Mouse (Mus musculus) embryonic facial prominence, embryonic 11.5 days (tissue): ENCODE data around the gene Mtmr4. TPM values are rescaled to one million over a fixed set of nuclear protein-coding genes. Genes with fewer than 3 reads are reported as not detected.
A peak's percentile ranks its signal among the peaks of the same experiment; 100 is the strongest.

Experiments
- ATAC-seq: fragments of 200-750 bp; cut with Nextera tagmentation; replicated peaks from 2 replicates; pipeline ENCODE4 v1.8.0; 2017; ENCODE audit warnings: low read depth; ENCODE audit not compliant: insufficient number of reproducible peaks, low FRiP score, low TSS enrichment
- DNase-seq: peaks from one replicate; pipeline ENCODE4 v3.0.0-alpha.2; 2015; ENCODE audit warnings: low spot score
- H3K27ac ChIP-seq: fragments of 300-500 bp; sonication (generic); replicated peaks from 2 replicates; pipeline ENCODE4 v1.5.1; 2014; ENCODE audit warnings: mild to moderate bottlenecking, low read depth, low read length, control low read depth
- H3K27me3 ChIP-seq: fragments of 300-500 bp; sonication (generic); 2 replicates; pipeline ENCODE4 v1.6.1; 2014; ENCODE audit warnings: mild to moderate bottlenecking, low read length, moderate library complexity, mixed read lengths; ENCODE audit not compliant: control insufficient read depth, insufficient read depth
- H3K36me3 ChIP-seq: fragments of 300-500 bp; sonication (generic); replicated peaks from 2 replicates; pipeline ENCODE4 v1.6.1; 2014; ENCODE audit warnings: low read depth, mild to moderate bottlenecking, low read length, moderate library complexity, mixed read lengths; ENCODE audit not compliant: control insufficient read depth, insufficient read depth
- H3K4me1 ChIP-seq: fragments of 300-500 bp; sonication (generic); 2 replicates; pipeline ENCODE4 v1.6.1; 2014; ENCODE audit warnings: low read length, mixed read lengths; ENCODE audit not compliant: control insufficient read depth, insufficient read depth
- H3K4me2 ChIP-seq: fragments of 300-500 bp; sonication (generic); 2 replicates; pipeline ENCODE4 v1.6.1; 2014; ENCODE audit warnings: low read depth, mild to moderate bottlenecking, control low read depth, low read length, moderate library complexity
- H3K4me3 ChIP-seq: fragments of 300-500 bp; sonication (generic); 2 replicates; pipeline ENCODE4 v1.5.1; 2014; ENCODE audit warnings: low read depth, low read length, control low read depth
- H3K9ac ChIP-seq: fragments of 300-500 bp; sonication (generic); replicated peaks from 2 replicates; pipeline ENCODE4 v1.6.1; 2014; ENCODE audit warnings: mild to moderate bottlenecking, control low read depth, low read length
- H3K9me3 ChIP-seq: fragments of 300-500 bp; sonication (generic); replicated peaks from 2 replicates; pipeline ENCODE4 v1.6.1; 2016; ENCODE audit warnings: mild to moderate bottlenecking, low read length, inconsistent platforms, mixed read lengths; ENCODE audit not compliant: control insufficient read depth
- WGBS: fragments of 180-500 bp; shearing (Covaris S2); extraction: QIAGEN DNeasy Blood & Tissue Kit; methylation state at CpG from one replicate; pipeline ENCODE4 v1.1.7; 2014; 5-methylcytosine and 5-hydroxymethylcytosine counted together
- polyA plus RNA-seq: library from polyadenylated mRNA; unstranded; fragments of >200 nt; fragmentation: Nextera tagmentation; extraction: Ambion mirVana; gene quantifications from 2 replicates; pipeline ENCODE4 v1.2.1, GENCODE M21; 2014

The Mtmr4 gene
- polyA plus RNA-seq, 1 experiment from 2014 or later = 61.9 TPM

GRCm38 (mm10) chr11:87613972-87614371, 22.0 kb downstream of the Mtmr4 start:
- Histone ChIP-seq H3K36me3 (peaks cover 47% of the 10 kb centered on the region), H3K4me2 (no peak overlapping the region), H3K9me3 (no peaks in the 10 kb centered on the region), H3K27ac (no peak overlapping the region), H3K27me3 (no peaks in the 10 kb centered on the region), H3K4me1 (no peaks in the 10 kb centered on the region), H3K9ac (no peak overlapping the region), H3K4me3 (no peak overlapping the region)
- DNase-seq (no peak), ATAC-seq (no peak)
- 90% methylated on average over 7 of the region's 7 CpGs for WGBS

DNA sequence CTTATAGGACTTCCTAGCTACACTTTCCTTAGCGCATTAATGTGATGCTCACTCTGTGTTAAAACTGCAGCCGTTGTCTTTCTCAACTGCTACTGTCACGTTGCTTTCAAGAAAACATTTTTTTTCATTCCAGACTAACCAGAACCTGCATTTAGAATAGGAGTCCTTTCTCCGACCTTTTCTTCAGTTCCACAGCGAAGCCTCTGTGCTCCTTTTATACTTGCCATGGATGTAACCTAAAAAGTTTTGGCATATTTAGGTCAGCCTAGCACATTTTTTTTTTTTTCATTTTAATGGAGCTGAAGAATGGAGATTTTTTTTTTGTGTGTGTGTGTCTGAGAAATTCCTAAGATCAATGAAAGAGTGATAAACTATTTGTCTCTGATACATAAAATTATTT, 23.6 kb downstream of the Mtmr4 start:
- Histone ChIP-seq H3K4me1 (no peaks in the 10 kb centered on the region), H3K4me2 (no peak overlapping the region), H3K9me3 (no peaks in the 10 kb centered on the region), H3K27ac (no peak overlapping the region), H3K4me3 (no peak overlapping the region), H3K9ac (no peak overlapping the region), H3K27me3 (no peaks in the 10 kb centered on the region), H3K36me3 (peaks cover 45% of the 10 kb centered on the region)
- whole genome bisulfite sequencing = 88% methylated on average over 5 of the region's 5 CpGs
- ATAC-seq (no peak), DNase-seq (no peak)

DNA sequence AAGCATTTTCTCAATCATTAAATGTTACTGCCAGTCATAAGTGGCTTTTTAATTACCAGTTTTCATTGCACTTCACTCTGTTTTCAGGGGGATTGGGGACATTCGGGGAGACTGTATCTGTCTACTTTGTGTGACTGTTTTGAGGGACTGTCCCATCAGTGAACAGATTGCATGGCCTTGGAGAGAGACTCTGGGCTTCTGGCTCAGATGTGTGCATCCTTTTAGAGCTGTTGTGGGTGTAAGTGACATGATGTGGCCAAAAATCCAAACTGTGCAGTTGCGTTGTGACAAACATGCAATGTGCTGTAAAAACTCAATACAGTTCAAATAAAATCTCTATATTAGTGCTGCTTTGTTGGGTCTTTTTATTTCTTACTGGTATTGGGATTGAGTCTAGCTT, 24.0 kb downstream of the Mtmr4 start:
- WGBS = 91% methylated on average over 2 of the region's 2 CpGs
- Histone ChIP-seq H3K4me1 (no peaks in the 10 kb centered on the region), H3K27me3 (no peaks in the 10 kb centered on the region), H3K4me3 (no peak overlapping the region), H3K27ac (no peak overlapping the region), H3K9ac (no peak overlapping the region), H3K9me3 (no peaks in the 10 kb centered on the region), H3K36me3 (peaks cover 41% of the 10 kb centered on the region), H3K4me2 (no peak overlapping the region)
- ATAC-seq = no peak
- no peak for DNase-seq

DNA sequence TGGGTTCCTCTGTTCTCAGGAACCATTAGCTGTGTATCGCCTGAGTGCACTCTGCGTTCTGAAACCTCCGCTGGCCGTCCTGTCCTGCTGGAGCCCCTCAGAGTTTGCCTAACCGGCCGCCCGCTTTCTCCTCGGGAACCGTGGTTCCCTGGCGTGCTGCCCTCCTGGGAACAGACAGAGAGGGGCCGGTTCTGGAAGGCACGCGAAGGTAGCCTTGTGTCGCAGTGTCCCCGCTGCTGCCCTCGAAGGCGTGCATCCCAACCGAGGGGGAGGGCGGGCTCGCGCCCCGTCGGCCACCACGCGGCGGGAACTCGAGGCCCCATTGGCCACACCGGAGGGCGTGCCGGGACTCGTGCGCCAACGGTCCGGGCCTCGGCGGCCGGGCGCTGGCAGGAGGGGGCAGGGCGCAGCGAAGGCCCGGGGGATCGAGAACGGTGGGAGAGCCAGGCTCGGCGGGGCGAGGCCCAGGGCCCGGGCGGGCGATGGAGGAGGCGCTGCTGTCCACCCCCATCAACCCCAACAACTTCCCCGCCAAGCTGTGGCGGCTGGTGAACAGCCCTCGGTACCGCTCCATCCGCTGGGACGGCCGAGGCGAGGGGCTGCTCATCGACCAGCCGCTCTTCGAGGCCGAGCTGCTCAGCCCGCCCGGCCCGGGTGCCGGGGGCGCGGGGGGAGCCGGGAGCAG, 25.0 kb downstream of the Mtmr4 start, which contains the start of gene Hsf5:
TSS of gene Hsf5 (plus strand) at position 375 of the 685 bp plus-strand sequence.
- no peak within 1 kb of the TSS for H3K27ac ChIP-seq
- peaks cover 33% of the 10 kb centered on the region for H3K36me3 ChIP-seq
- WGBS = 90% methylated on average over 55 of the region's 69 CpGs
- no peak within 1 kb of the TSS for H3K9ac ChIP-seq
- H3K4me1 ChIP-seq = no peaks in the 10 kb centered on the region
- no peak for ATAC-seq
- no peaks in the 10 kb centered on the region for H3K9me3 ChIP-seq
- no peaks in the 10 kb centered on the region for H3K27me3 ChIP-seq
- H3K4me2 ChIP-seq = no peak within 1 kb of the TSS
- DNase-seq = no peak
- no peak within 1 kb of the TSS for H3K4me3 ChIP-seq

- DNase-seq (no peak), ATAC-seq (no peak)
- H3K9ac ChIP-seq = no peak overlapping the region
- H3K36me3 ChIP-seq = peaks cover 29% of the 10 kb centered on the region
- no peaks in the 10 kb centered on the region for H3K4me1 ChIP-seq
- H3K27me3 ChIP-seq = no peaks in the 10 kb centered on the region
- H3K4me3 ChIP-seq = no peak overlapping the region
- no peak overlapping the region for H3K4me2 ChIP-seq
- WGBS = 95% methylated on average over 19 of the region's 32 CpGs
- no peaks in the 10 kb centered on the region for H3K9me3 ChIP-seq
- no peak overlapping the region for H3K27ac ChIP-seq
These were observed 25.6 kb downstream of the Mtmr4 start for GRCm38 (mm10) chr11:87617606-87618005.

GRCm38 (mm10) chr11:87623160-87623559, 31.2 kb downstream of the Mtmr4 start:
- Histone ChIP-seq H3K36me3 (peaks cover 5% of the 10 kb centered on the region), H3K4me1 (no peaks in the 10 kb centered on the region), H3K9me3 (no peaks in the 10 kb centered on the region), H3K4me3 (no peak overlapping the region), H3K27me3 (no peaks in the 10 kb centered on the region), H3K9ac (no peak overlapping the region), H3K27ac (no peak overlapping the region), H3K4me2 (no peak overlapping the region)
- ATAC-seq = no peak
- no peak for DNase-seq
- 82% methylated on average over 4 of the region's 4 CpGs for WGBS

DNA sequence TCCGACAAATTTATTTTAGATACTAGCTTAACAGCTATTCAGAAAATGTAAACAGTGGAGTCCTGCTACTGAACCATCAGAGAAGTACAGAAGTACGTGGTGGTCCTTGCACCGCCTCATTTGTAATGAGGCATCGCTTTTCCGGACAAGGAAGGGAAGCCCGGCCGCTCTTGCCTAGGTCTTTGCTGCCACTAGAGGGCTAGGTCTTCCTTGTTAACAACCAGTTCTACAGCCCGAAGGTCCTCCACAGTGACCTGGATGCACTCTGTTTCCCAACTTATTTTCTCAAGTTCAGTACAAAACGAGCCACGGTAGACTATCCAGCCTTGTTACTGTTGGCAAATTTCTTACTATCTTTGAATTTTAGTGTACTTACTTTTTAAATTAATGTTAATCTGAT, 37.9 kb downstream of the Mtmr4 start:
- no peak overlapping the region for H3K4me2 ChIP-seq
- no peak overlapping the region for H3K4me3 ChIP-seq
- no peak overlapping the region for H3K27ac ChIP-seq
- ATAC-seq = no peak
- WGBS = 33% methylated on average over 10 of the region's 10 CpGs
- H3K9ac ChIP-seq = no peak overlapping the region
- H3K4me1 ChIP-seq = no peaks in the 10 kb centered on the region
- H3K9me3 ChIP-seq = no peaks in the 10 kb centered on the region
- H3K27me3 ChIP-seq = no peaks in the 10 kb centered on the region
- peak; percentile 71 for DNase-seq
- no peaks in the 10 kb centered on the region for H3K36me3 ChIP-seq

- Histone ChIP-seq H3K4me2 (peak overlapping the region; percentile 79), H3K9me3 (no peaks in the 10 kb centered on the region), H3K27me3 (no peaks in the 10 kb centered on the region), H3K36me3 (no peaks in the 10 kb centered on the region), H3K9ac (peak overlapping the region; percentile 79), H3K4me1 (no peaks in the 10 kb centered on the region), H3K4me3 (peak overlapping the region; percentile 37), H3K27ac (no peak overlapping the region)
- ATAC-seq (no peak), DNase-seq (no peak)
- 18% methylated on average over 2 of the region's 2 CpGs for WGBS
These were observed 46.8 kb downstream of the Mtmr4 start for GRCm38 (mm10) chr11:87638793-87639192.
